ENCODE assay signal across 14 mouse cellular contexts in genomic region chr19:58662098-58662497, GRCm38 (mm10). TPM values are rescaled to one million over a fixed set of nuclear protein-coding genes. Genes with fewer than 3 reads are reported as not detected.
DNase-seq lines count a peak whose midpoint lies in the region; ATAC-seq and TF ChIP-seq lines count a peak whose summit lies in the region.
"Had no signal": no experiment of that assay in that cellular context is flagged by ENCODE, and none has a peak within 500 bp of the region (broad histone marks: within the 10 kb centered on the region; RNA-seq: fewer than 3 reads in every experiment).

No protein-coding gene starts in this region.

- no peak for TF ChIP-seq POLR2A in lung, adult 2 months (IDR thresholded peaks at IDR 0.05; ENCODE audit: borderline replicate concordance, extremely low read depth, low read depth, low read length)

- H3K4me1 ChIP-seq in hindbrain, embryonic 11.5 days (replicated peaks; ENCODE audit: control insufficient read depth, insufficient read depth, low read length), result no peaks in the 10 kb centered on the region
- H3K4me1 ChIP-seq in hindbrain, embryonic 12.5 days, result no peaks in the 10 kb centered on the region
- no peaks in the 10 kb centered on the region for H3K4me1 ChIP-seq in lung, postnatal 0 days (ENCODE audit: insufficient read depth, low read depth, low read length)
- no peaks in the 10 kb centered on the region for H3K4me1 ChIP-seq in lung, adult 2 months (ENCODE audit: control insufficient read depth, insufficient read depth, low read length)
- H3K4me1 ChIP-seq: heart, embryonic 10.5 days; limb, embryonic 15.5 days had no signal

- no peaks in the 10 kb centered on the region for H3K36me3 ChIP-seq in hindbrain, embryonic 11.5 days (ENCODE audit: control insufficient read depth, insufficient read depth, low read length)
- no peaks in the 10 kb centered on the region for H3K36me3 ChIP-seq in hindbrain, embryonic 12.5 days
- no peaks in the 10 kb centered on the region for H3K36me3 ChIP-seq in lung, postnatal 0 days (ENCODE audit: insufficient read depth, low read length)
- H3K36me3 ChIP-seq: heart, embryonic 10.5 days; limb, embryonic 15.5 days had no signal

- WGBS in hindbrain, embryonic 11.5 days, result 65% methylated on average over 4 of the region's 4 CpGs
- WGBS in hindbrain, embryonic 12.5 days, result 58% methylated on average over 4 of the region's 4 CpGs
- WGBS in lung, postnatal 0 days, result 47% methylated on average over 4 of the region's 4 CpGs
- WGBS in lung, adult 2 months, result 55% methylated on average over 4 of the region's 4 CpGs

- peak; percentile 29; the same call in 1 of the 2 replicates for TF ChIP-seq CTCF in lung, postnatal 0 days (IDR thresholded peaks at IDR 0.05)
- TF ChIP-seq CTCF in lung, adult 2 months (IDR thresholded peaks at IDR 0.05; ENCODE audit: insufficient read depth, low read length), result no peak

- H3K27me3 ChIP-seq in hindbrain, embryonic 11.5 days (ENCODE audit: control insufficient read depth, insufficient read depth, low read length), result no peaks in the 10 kb centered on the region
- no peaks in the 10 kb centered on the region for H3K27me3 ChIP-seq in hindbrain, embryonic 12.5 days
- no peaks in the 10 kb centered on the region for H3K27me3 ChIP-seq in lung, postnatal 0 days (replicated peaks; ENCODE audit: insufficient read depth, low read length)
- H3K27me3 ChIP-seq: limb, embryonic 15.5 days had no signal

- no peak for TF ChIP-seq EP300 in lung, postnatal 0 days (IDR thresholded peaks at IDR 0.05)

- H3K4me2 ChIP-seq in hindbrain, embryonic 11.5 days (replicated peaks; ENCODE audit: low read depth, low read length), result no peak overlapping the region
- H3K4me2 ChIP-seq in hindbrain, embryonic 12.5 days (replicated peaks), result no peak overlapping the region
- H3K4me2 ChIP-seq in lung, postnatal 0 days (replicated peaks; ENCODE audit: low read depth, low read length), result no peak overlapping the region
- H3K4me2 ChIP-seq: limb, embryonic 15.5 days had no signal

- no peaks in the 10 kb centered on the region for H3K9me3 ChIP-seq in hindbrain, embryonic 11.5 days (ENCODE audit: control insufficient read depth, low read length)
- H3K9me3 ChIP-seq in hindbrain, embryonic 12.5 days (replicated peaks), result no peaks in the 10 kb centered on the region
- H3K9me3 ChIP-seq in lung, postnatal 0 days (ENCODE audit: low read length), result no peaks in the 10 kb centered on the region
- H3K9me3 ChIP-seq: heart, embryonic 10.5 days; limb, embryonic 15.5 days had no signal

- H3K9ac ChIP-seq in hindbrain, embryonic 11.5 days (ENCODE audit: low read depth, low read length), result no peak overlapping the region
- no peak overlapping the region for H3K9ac ChIP-seq in hindbrain, embryonic 12.5 days
- no peak overlapping the region for H3K9ac ChIP-seq in lung, postnatal 0 days (replicated peaks; ENCODE audit: low read depth)
- H3K9ac ChIP-seq: limb, embryonic 15.5 days had no signal

- H3K4me3 ChIP-seq in hindbrain, embryonic 11.5 days (ENCODE audit: low read depth, low read length), result no peak overlapping the region
- H3K4me3 ChIP-seq in hindbrain, embryonic 12.5 days, result no peak overlapping the region
- no peak overlapping the region for H3K4me3 ChIP-seq in lung, postnatal 0 days (ENCODE audit: low read depth, low read length)
- H3K4me3 ChIP-seq in lung, adult 2 months (replicated peaks; ENCODE audit: extremely low read depth, low read depth, low read length), result no peak overlapping the region
- H3K4me3 ChIP-seq: heart, embryonic 10.5 days; limb, embryonic 15.5 days had no signal

- no peak overlapping the region for H3K27ac ChIP-seq in hindbrain, embryonic 11.5 days (ENCODE audit: low read depth, low read length)
- no peak overlapping the region for H3K27ac ChIP-seq in hindbrain, embryonic 12.5 days
- H3K27ac ChIP-seq in lung, postnatal 0 days (ENCODE audit: low read length), result no peak overlapping the region
- H3K27ac ChIP-seq: heart, embryonic 10.5 days; limb, embryonic 15.5 days had no signal

- no peak for ATAC-seq in hindbrain, embryonic 11.5 days (ENCODE audit: low FRiP score)
- no peak for ATAC-seq in hindbrain, embryonic 12.5 days (ENCODE audit: low FRiP score)
- ATAC-seq in lung, postnatal 0 days, result no peak
- ATAC-seq: hindbrain, embryonic 16.5 days had no signal

- peak; percentile 21 for DNase-seq in hindbrain, embryonic 11.5 days (ENCODE audit: low spot score)
- no peak for DNase-seq in lung, postnatal 0 days (ENCODE audit: low spot score)
- no peak for DNase-seq in lung, adult 2 months
- DNase-seq in MN1 (ENCODE audit: low spot score), result peak; percentile 12
- DNase-seq in layer of hippocampus, adult 9-10 months (ENCODE audit: low spot score), result peak; percentile 9
- DNase-seq in gastrocnemius, adult 18-20 months (ENCODE audit: low spot score), result no peak
- DNase-seq: adrenal gland, postnatal 25 days; cerebellum, adult 18-20 months; lung, postnatal 4 days had no signal

RNA-seq across cellular contexts. Expression of gene Pnlip, which starts 9.8 kb away (rescaled TPM):
- polyA plus RNA-seq in hindbrain, embryonic 11.5 days (2014; fragmentation: Nextera tagmentation; extraction: Ambion mirVana), result 0.11 TPM in 1 of 2 replicates, not detected in the other
- polyA plus RNA-seq in hindbrain, embryonic 12.5 days (2016; fragmentation: Nextera tagmentation; extraction: Ambion mirVana), result 0.35 TPM in 1 of 2 replicates, not detected in the other
- polyA plus RNA-seq in lung, postnatal 0 days (2015; fragmentation: Nextera tagmentation; extraction: Ambion mirVana), result not detected in 2 replicates
- polyA plus RNA-seq in lung, adult 2 months (2012; rRNA removed), result 0.18 and 5.2 TPM in 2 replicates
- total RNA-seq in gastrocnemius, adult 18-20 months (2021), result under 1 TPM in 1 of 2 experiments, not detected in 1; 0.59 TPM
- total RNA-seq: adrenal gland, postnatal 25 days; monocyte, adult 5-6 weeks had no signal
- polyA plus RNA-seq: heart, embryonic 10.5 days; limb, embryonic 15.5 days had no signal

Comparison
In these comparisons a context has a peak if more than half of its experiments do, and no peak if none do; other contexts are left out.
1. DNase-seq: peak in hindbrain, embryonic 11.5 days (single experiment), MN1 (single experiment) and layer of hippocampus, adult 9-10 months (single experiment); none in lung, postnatal 0 days (single experiment), lung, adult 2 months (single experiment) and gastrocnemius, adult 18-20 months (single experiment).